Mouse (Mus musculus): ENCODE measurements around the gene Bcar3. TPM values are rescaled to one million over a fixed set of nuclear protein-coding genes. Genes with fewer than 3 reads are reported as not detected.

Gene Bcar3
- polyA plus RNA-seq, 1 experiment from 2014 or later, result 33.8 TPM

DNA sequence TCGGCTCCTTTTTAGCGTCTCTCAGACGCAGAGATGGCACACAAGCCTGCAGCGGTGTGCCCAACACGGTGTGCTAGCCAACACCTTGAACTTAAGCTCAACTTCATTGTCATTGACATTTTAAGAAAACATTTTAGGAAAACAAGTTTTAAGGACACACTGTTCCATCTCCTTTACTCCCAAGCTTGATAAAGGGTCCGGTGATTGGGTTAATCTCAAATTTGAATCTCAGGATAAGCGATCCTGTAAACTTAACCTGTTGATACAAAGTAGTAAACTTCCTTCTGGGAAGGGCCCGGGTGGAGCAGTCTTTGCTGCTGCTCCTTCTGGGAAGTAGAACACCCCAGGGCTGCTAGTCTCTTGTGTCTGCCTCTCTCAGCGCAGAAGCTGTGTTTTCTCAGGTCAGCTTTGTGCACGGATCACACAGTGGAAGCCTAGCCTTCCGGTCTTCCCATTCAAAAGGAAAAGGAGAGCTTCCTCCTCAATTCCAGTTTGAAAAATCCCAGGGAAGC is 179.6 kb downstream of the Bcar3 start:
- peaks cover 26% of the 10 kb centered on the region; the same call in 1 of the 2 replicates for H3K4me1 ChIP-seq (replicated peaks; ENCODE audit: control insufficient read depth, insufficient read depth, low read length)
- no peak for ATAC-seq
- peak overlapping the region; percentile 83 for H3K27ac ChIP-seq (ENCODE audit: low read depth, low read length)
- 48% methylated on average over 11 of the region's 11 CpGs for WGBS
- peak overlapping the region; percentile 17; the same call in 1 of the 2 replicates for H3K9ac ChIP-seq (ENCODE audit: low read depth, low read length)
- H3K27me3 ChIP-seq (replicated peaks; ENCODE audit: control insufficient read depth, insufficient read depth, low read length), result no peaks in the 10 kb centered on the region
- peak overlapping the region; percentile 13; the same call in 1 of the 2 replicates for H3K4me2 ChIP-seq (replicated peaks; ENCODE audit: low read depth)
- TF ChIP-seq CTCF (IDR thresholded peaks at IDR 0.05; ENCODE audit: low read depth), result no peak
- no peak overlapping the region for H3K4me3 ChIP-seq (ENCODE audit: low read depth, low read length)
- H3K9me3 ChIP-seq (ENCODE audit: control insufficient read depth), result no peaks in the 10 kb centered on the region
- no peaks in the 10 kb centered on the region for H3K36me3 ChIP-seq (ENCODE audit: control insufficient read depth, insufficient read depth)

DNA sequence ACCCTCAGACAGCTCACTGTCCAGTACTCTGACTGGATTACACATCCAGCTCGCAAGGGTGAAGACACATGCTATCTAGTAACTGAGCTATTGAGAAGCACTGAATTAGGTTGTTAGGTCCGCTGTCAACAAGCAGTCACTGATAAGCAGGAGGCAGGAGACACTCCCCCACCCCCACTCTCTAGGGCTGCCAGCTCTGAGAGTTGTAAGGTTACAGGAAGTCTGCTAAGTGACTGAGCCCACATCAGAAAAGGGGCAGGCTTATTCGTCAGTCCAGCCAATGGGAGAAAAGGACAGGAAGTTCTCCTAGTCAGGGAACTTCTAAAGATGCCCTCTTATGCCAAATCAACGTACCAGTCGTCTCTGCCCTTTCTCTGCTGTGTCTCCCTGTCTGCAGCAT is 180.1 kb downstream of the Bcar3 start:
- peak overlapping the region; percentile 37 for H3K4me2 ChIP-seq (replicated peaks; ENCODE audit: low read depth)
- peak overlapping the region; percentile 17; the same call in 1 of the 2 replicates for H3K9ac ChIP-seq (ENCODE audit: low read depth, low read length)
- no peaks in the 10 kb centered on the region for H3K36me3 ChIP-seq (ENCODE audit: control insufficient read depth, insufficient read depth)
- WGBS, result 13% methylated on average over 5 of the region's 5 CpGs
- H3K27ac ChIP-seq (ENCODE audit: low read depth, low read length), result peak overlapping the region; percentile 83
- peak; percentile 69 for ATAC-seq
- no peaks in the 10 kb centered on the region for H3K27me3 ChIP-seq (replicated peaks; ENCODE audit: control insufficient read depth, insufficient read depth, low read length)
- H3K4me3 ChIP-seq (ENCODE audit: low read depth, low read length), result no peak overlapping the region
- TF ChIP-seq CTCF (IDR thresholded peaks at IDR 0.05; ENCODE audit: low read depth), result no peak
- H3K9me3 ChIP-seq (ENCODE audit: control insufficient read depth), result no peaks in the 10 kb centered on the region
- peaks cover 26% of the 10 kb centered on the region; the same call in 1 of the 2 replicates for H3K4me1 ChIP-seq (replicated peaks; ENCODE audit: control insufficient read depth, insufficient read depth, low read length)

DNA sequence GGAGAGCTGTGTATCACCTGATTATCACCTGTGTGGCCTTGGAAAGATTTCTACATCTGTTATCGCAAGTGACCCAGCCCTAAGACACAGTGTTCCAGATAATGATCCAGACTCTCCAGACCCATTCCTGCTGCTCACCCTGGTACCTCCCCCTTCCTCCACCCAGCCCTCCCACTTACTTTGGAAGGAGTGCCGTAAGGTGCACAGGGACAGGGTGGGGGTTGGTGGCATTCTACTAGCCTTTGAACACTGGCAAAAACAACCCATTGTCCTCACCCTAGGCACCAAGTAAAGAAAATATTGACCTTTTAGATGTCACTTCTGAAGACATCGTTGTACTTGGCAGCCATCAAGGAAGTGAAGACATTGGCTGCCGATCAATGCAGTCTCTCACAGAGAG is 180.9 kb downstream of the Bcar3 start:
- peak overlapping the region; percentile 37; the same call in 1 of the 2 replicates for H3K4me2 ChIP-seq (replicated peaks; ENCODE audit: low read depth)
- no peaks in the 10 kb centered on the region for H3K36me3 ChIP-seq (ENCODE audit: control insufficient read depth, insufficient read depth)
- peak overlapping the region; percentile 83 for H3K27ac ChIP-seq (ENCODE audit: low read depth, low read length)
- no peak for TF ChIP-seq CTCF (IDR thresholded peaks at IDR 0.05; ENCODE audit: low read depth)
- no peak overlapping the region for H3K9ac ChIP-seq (ENCODE audit: low read depth, low read length)
- 36% methylated on average over 4 of the region's 4 CpGs for WGBS
- no peaks in the 10 kb centered on the region for H3K27me3 ChIP-seq (replicated peaks; ENCODE audit: control insufficient read depth, insufficient read depth, low read length)
- peak; percentile 49 for ATAC-seq
- H3K4me1 ChIP-seq (replicated peaks; ENCODE audit: control insufficient read depth, insufficient read depth, low read length), result peaks cover 26% of the 10 kb centered on the region; the same call in 1 of the 2 replicates
- no peak overlapping the region for H3K4me3 ChIP-seq (ENCODE audit: low read depth, low read length)
- no peaks in the 10 kb centered on the region for H3K9me3 ChIP-seq (ENCODE audit: control insufficient read depth)

DNA sequence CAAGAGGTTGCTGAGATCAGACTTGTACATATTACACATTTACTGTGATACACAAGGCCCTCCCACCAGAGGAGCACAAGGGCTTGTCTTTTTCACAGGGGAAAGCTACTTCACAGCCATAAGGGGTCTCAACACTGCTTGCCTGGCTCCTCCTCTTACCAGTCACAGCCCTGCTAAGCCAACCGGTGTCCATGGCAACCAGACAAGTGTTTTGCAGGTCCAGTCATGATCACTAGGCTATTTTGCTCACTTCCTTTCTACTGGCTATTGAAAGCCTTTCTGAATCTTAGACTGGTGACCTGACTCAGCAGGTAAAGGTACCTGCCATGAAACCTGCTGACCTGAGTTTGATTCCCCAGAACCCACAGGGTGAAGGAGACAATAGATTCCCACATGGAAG is 181.8 kb downstream of the Bcar3 start:
- Histone ChIP-seq H3K27me3 (replicated peaks; ENCODE audit: control insufficient read depth, insufficient read depth, low read length) (no peaks in the 10 kb centered on the region), H3K9ac (ENCODE audit: low read depth, low read length) (no peak overlapping the region), H3K9me3 (ENCODE audit: control insufficient read depth) (no peaks in the 10 kb centered on the region), H3K36me3 (ENCODE audit: control insufficient read depth, insufficient read depth) (no peaks in the 10 kb centered on the region), H3K4me2 (replicated peaks; ENCODE audit: low read depth) (no peak overlapping the region), H3K4me3 (ENCODE audit: low read depth, low read length) (no peak overlapping the region), H3K4me1 (replicated peaks; ENCODE audit: control insufficient read depth, insufficient read depth, low read length) (peaks cover 30% of the 10 kb centered on the region; the same call in 1 of the 2 replicates), H3K27ac (ENCODE audit: low read depth, low read length) (peak overlapping the region; percentile 83)
- 64% methylated on average over 1 of the region's 1 CpGs for WGBS
- TF ChIP-seq CTCF (IDR thresholded peaks at IDR 0.05; ENCODE audit: low read depth), result no peak
- no peak for ATAC-seq

DNA sequence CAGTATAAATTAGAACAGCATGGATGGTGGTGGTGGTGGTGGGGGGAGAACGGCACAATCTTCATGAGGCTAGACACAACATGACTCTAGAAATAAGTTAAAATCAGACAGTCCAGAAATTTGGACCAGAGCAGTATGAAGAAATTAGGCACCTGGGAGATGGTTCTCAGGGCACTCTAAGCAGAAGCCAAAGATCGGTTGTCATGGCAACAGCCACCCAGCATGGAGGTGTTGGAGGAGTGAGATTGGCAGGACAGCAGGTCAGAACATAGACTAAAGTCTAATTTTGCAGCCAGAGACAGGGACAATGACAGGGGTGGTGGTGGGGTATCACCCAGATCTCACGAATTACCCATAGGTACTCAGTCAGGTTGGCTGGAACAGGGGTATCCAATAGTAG is 182.7 kb downstream of the Bcar3 start:
- no peak overlapping the region for H3K4me3 ChIP-seq (ENCODE audit: low read depth, low read length)
- no peak overlapping the region for H3K27ac ChIP-seq (ENCODE audit: low read depth, low read length)
- H3K27me3 ChIP-seq (replicated peaks; ENCODE audit: control insufficient read depth, insufficient read depth, low read length), result no peaks in the 10 kb centered on the region
- no peak for ATAC-seq
- no peaks in the 10 kb centered on the region for H3K36me3 ChIP-seq (ENCODE audit: control insufficient read depth, insufficient read depth)
- 80% methylated on average over 3 of the region's 3 CpGs for WGBS
- H3K9ac ChIP-seq (ENCODE audit: low read depth, low read length), result no peak overlapping the region
- no peaks in the 10 kb centered on the region for H3K9me3 ChIP-seq (ENCODE audit: control insufficient read depth)
- H3K4me1 ChIP-seq (replicated peaks; ENCODE audit: control insufficient read depth, insufficient read depth, low read length), result peaks cover 24% of the 10 kb centered on the region; the same call in 1 of the 2 replicates
- TF ChIP-seq CTCF (IDR thresholded peaks at IDR 0.05; ENCODE audit: low read depth), result no peak
- H3K4me2 ChIP-seq (replicated peaks; ENCODE audit: low read depth), result no peak overlapping the region

DNA sequence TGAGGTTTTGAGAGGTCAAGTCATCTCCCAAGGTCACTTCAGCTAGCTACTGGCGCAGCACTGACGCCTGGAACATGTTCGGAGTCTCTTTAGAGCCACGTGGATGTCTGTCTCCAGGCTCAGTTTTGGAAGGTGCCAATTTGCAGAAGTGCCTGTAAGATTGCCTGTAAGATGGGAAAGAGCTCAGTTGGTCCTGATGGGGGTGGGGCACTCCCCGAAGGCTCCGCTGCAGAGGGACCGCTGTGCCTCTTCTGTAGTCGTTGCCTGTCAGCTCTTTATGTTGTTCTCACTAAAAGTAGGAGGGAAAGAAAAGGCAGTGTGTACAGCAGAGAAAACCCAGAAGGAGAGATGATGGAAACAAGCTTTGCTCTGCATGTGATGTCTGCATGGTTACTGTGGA is 183.6 kb downstream of the Bcar3 start:
- WGBS, result 74% methylated on average over 8 of the region's 8 CpGs
- no peak for TF ChIP-seq CTCF (IDR thresholded peaks at IDR 0.05; ENCODE audit: low read depth)
- Histone ChIP-seq H3K9me3 (ENCODE audit: control insufficient read depth) (no peaks in the 10 kb centered on the region), H3K9ac (ENCODE audit: low read depth, low read length) (no peak overlapping the region), H3K36me3 (ENCODE audit: control insufficient read depth, insufficient read depth) (no peaks in the 10 kb centered on the region), H3K4me1 (replicated peaks; ENCODE audit: control insufficient read depth, insufficient read depth, low read length) (peaks cover 24% of the 10 kb centered on the region; the same call in 1 of the 2 replicates), H3K4me2 (replicated peaks; ENCODE audit: low read depth) (no peak overlapping the region), H3K4me3 (ENCODE audit: low read depth, low read length) (no peak overlapping the region), H3K27ac (ENCODE audit: low read depth, low read length) (no peak overlapping the region), H3K27me3 (replicated peaks; ENCODE audit: control insufficient read depth, insufficient read depth, low read length) (no peaks in the 10 kb centered on the region)
- ATAC-seq, result no peak

All from intestine, postnatal 0 days (tissue).